Mouse (Mus musculus) liver, embryonic 14 days (tissue): ENCODE data around the gene Coro2a. TPM values are rescaled to one million over a fixed set of nuclear protein-coding genes. Genes with fewer than 3 reads are reported as not detected.

Source experiments
- polyA plus RNA-seq: library from polyadenylated mRNA; depleted of rRNA; stranded (reverse); fragments of >200 nt; gene quantifications from 2 replicates; pipeline ENCODE4 v1.2.3, GENCODE M21; 2012; rRNA removed

The Coro2a gene
- polyA plus RNA-seq = 2.2 and 2.6 TPM in 2 replicates

GRCm38 (mm10) chr4:46601844-46602423, at the start of gene Coro2a:
Gene Coro2a (minus strand): TSS chr4:46602202.

GRCm38 (mm10) chr4:46650086-46650753, 48.2 kb upstream of the Coro2a start, which contains the start of gene Tbc1d2:
Gene Tbc1d2 (minus strand): TSS chr4:46650209.

GRCm38 (mm10) chr4:46535840-46536361, 66.1 kb downstream of the Coro2a start, which contains the start of gene Trim14:
Gene Trim14 (minus strand): TSS chr4:46536141.

GRCm38 (mm10) chr4:46489028-46489925, 112.7 kb downstream of the Coro2a start, which contains the start of gene Nans:
Gene Nans (plus strand): TSS chr4:46489248.

Other genes with a start within 250 kb of the Coro2a start
- 12.3 and 17.5 TPM in 2 replicates for gene Trmo, start 212.8 kb downstream of the Coro2a start, polyA plus RNA-seq
- 247 and 292 TPM in 2 replicates for gene Hemgn, start 188.7 kb downstream of the Coro2a start, polyA plus RNA-seq
- gene Anp32b, start 151.3 kb downstream of the Coro2a start, polyA plus RNA-seq = 181 and 198 TPM in 2 replicates
- 32.6 and 39.0 TPM in 2 replicates for gene Nans, start 113.0 kb downstream of the Coro2a start, polyA plus RNA-seq
- gene Trim14, start 66.1 kb downstream of the Coro2a start, polyA plus RNA-seq = 3.7 and 4.9 TPM in 2 replicates
- gene Tbc1d2, start 48.0 kb upstream of the Coro2a start, polyA plus RNA-seq = 0.43 and 0.50 TPM in 2 replicates